Mouse (Mus musculus): ENCODE results near the gene Zfp780b. TPM values are rescaled to one million over a fixed set of nuclear protein-coding genes. Genes with fewer than 3 reads are reported as not detected.

The Zfp780b gene
- total RNA-seq (2023; ENCODE audit: inconsistent age), result 10.3 to 12.3 TPM (median 11.8 TPM) in 4 replicates

DNA sequence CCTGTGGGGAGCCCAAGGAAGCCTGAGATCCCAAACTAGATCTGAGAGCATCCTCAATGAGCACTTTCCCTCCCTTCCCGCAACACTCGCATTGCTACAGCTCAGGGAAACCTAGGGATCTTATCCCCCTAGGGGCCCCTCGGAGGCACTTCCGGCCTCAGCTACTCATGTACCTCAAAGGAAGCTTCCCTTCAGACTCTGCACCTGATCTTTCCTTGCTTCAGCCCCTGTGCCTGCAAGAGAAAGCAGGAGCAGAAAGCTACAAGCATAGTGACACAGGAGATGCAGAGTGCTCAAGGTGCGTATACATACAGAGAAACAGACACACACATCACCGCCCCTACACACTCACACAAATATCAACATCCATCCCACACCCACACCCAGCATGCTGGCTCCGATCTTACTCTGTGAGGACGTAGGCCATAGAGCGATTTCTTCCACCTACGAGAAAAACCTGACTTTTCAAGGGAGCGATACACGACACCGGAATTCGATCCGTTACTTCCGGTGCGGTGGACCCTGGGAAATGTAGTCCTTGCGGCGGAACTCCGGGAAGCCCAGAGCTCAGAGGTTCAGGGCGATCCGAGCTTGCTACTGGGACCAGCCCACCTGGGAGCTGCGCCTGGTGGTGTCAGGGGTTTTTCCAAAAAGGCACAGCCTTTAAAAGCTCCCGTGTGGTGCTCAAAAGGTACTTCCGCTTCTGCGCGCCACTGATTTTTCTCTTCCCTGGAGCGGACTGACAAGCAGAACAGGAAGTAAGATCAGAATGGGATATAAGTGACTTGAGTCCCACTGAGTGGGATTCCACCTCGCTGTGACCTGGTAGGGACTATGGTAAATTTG is at the start of gene Zfp780b:
Gene Zfp780b, minus strand, starts transcription at position 489 of the 846 bp plus-strand sequence.

DNA sequence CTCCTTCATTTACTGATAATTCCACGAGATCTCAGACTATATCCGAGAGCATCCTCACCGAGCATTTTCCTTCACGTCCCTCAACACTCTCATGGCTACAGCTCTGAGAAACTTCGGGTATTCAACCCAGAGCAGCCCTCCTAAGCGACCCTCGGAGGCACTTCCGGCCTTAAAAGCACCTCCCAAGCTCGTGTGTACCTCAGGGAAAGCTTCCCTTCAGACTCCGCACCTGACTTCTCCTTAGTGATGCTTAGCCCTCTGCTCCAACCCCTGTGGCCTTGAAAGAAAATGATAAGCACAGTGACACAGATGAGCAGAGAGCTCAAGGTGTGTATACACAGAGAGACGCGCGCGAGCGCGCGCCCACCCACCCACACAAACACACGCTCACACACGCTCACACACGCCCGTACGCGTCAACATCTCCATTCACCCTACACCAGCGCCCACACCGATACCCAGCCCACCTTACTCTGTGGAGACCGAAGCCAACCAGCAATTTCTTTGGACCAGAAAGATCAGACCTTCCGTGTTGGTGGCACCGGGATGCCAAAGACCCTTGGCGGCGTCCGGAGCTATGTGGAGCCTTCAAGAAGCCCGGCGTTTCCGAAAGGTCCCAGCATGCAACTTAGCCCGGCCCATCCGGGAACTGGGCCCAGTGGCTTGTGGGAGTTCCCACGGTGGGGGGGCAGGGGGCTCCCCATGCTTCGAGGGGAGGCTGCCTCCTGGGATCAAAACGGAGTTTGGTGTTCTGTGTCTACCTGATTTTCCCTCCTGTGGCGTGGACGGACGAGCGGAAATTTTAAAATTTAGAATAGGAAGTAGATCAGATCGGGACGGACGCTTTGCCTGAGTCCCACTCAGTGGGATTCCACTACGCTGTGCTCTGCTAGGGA is 34.8 kb upstream of the Zfp780b start, which contains the start of gene Zfp850:
Gene Zfp850, minus strand, starts transcription at position 567 of the 896 bp plus-strand sequence.

DNA sequence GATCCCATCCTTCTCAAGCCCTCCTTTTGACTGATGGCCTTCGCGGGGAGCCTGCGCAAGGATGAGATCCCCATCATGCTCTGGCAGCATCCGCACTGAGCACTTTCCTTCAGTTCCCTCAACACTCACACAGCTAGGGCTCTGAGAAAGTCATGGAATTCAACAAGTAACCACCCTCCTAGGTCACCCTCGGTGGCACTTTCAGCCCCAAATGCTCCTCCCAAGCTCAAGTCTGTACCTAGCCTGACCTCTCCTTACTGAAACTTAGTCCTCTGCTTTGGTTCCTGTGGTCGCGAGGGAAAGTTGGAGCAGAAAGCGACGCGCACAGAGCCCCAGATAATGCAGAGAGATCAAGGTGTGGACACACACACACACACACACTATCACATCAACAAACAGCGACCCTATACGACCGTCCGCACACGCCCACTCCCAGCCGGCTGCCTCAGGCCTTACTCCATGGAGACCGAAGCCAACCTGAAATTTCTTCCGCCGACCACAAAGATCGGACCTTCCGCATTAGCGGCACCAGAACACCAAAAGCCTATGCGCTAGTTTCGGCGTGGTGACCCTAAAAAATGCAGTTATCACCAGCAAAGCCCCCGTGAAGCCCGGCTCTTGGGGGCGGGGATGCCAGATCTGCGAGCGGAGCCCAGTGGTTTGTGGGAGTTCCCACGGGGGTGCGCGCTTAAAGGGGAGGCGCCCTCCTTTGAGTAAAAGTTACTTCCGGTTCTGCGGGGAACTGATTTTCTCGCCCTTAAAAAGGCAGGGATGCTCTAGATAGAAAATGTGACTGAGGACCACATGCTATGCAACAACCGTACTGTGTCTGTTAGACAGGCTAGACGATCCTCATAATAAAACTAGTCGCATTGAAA is 49.9 kb downstream of the Zfp780b start, which contains the start of gene Zfp974:
Gene Zfp974, minus strand, starts transcription at position 643 of the 878 bp plus-strand sequence.

Other genes with a start within 250 kb of the Zfp780b start
- 12.9 to 15.2 TPM (median 14.2 TPM) in 4 replicates for gene Zfp60, start 247.8 kb downstream of the Zfp780b start, total RNA-seq (2023; ENCODE audit: inconsistent age)
- gene Zfp626, start 172.0 kb downstream of the Zfp780b start, total RNA-seq (2023; ENCODE audit: inconsistent age), result 7.8 to 10.6 TPM (median 8.2 TPM) in 4 replicates
- gene Zfp59, start 140.6 kb downstream of the Zfp780b start, total RNA-seq (2023; ENCODE audit: inconsistent age), result 4.5 to 6.6 TPM (median 5.2 TPM) in 4 replicates
- gene Zfp607a, start 121.6 kb downstream of the Zfp780b start, total RNA-seq (2023; ENCODE audit: inconsistent age), result 9.1 to 11.3 TPM (median 10.1 TPM) in 4 replicates
- gene Zfp974, start 49.7 kb downstream of the Zfp780b start, total RNA-seq (2023; ENCODE audit: inconsistent age), result 15.6 to 17.3 TPM (median 16.5 TPM) in 4 replicates
- 7.4 to 12.5 TPM (median 9.7 TPM) in 4 replicates for gene Zfp850, start 34.9 kb upstream of the Zfp780b start, total RNA-seq (2023; ENCODE audit: inconsistent age)
- 110 to 133 TPM (median 123 TPM) in 4 replicates for gene Psmc4, start 70.9 kb upstream of the Zfp780b start, total RNA-seq (2023; ENCODE audit: inconsistent age)
- gene Fcgbp, start 92.1 kb upstream of the Zfp780b start, total RNA-seq (2023; ENCODE audit: inconsistent age), result not detected in 4 replicates
- gene 9530053A07Rik, start 150.3 kb upstream of the Zfp780b start, total RNA-seq (2023; ENCODE audit: inconsistent age), result not detected in 4 replicates
- 234 to 240 TPM (median 237 TPM) in 4 replicates for gene Fbl, start 190.5 kb upstream of the Zfp780b start, total RNA-seq (2023; ENCODE audit: inconsistent age)
- gene Dyrk1b, start 200.3 kb upstream of the Zfp780b start, total RNA-seq (2023; ENCODE audit: inconsistent age), result 20.5 to 23.5 TPM (median 21.3 TPM) in 4 replicates

Data from B cell, adult (primary cell).